Mouse (Mus musculus): ENCODE data around the gene Saysd1.
"Not testable (repeated sequence)": the region's sequence is repeated elsewhere in the genome, so short reads cannot be mapped to it uniquely, and the experiment has no call there.

Gene Saysd1

GRCm38 (mm10) chr14:20041836-20042235, 96.5 kb downstream of the Saysd1 start:
- in situ Hi-C loops (cut with MboI): no loop called here

GRCm38 (mm10) chr14:20040976-20041375, 97.4 kb downstream of the Saysd1 start:
- in situ Hi-C loops (cut with MboI): no loop called here

- in situ Hi-C loops (cut with MboI): no loop called here
Observed at GRCm38 (mm10) chr14:20039795-20040194, 98.5 kb downstream of the Saysd1 start.

GRCm38 (mm10) chr14:20032738-20033116, 105.6 kb downstream of the Saysd1 start:
- in situ Hi-C loops (cut with MboI): no loop called here

GRCm38 (mm10) chr14:20032016-20032737, 106.2 kb downstream of the Saysd1 start:
- in situ Hi-C loops (cut with MboI): no loop called here

GRCm38 (mm10) chr14:20029606-20030005, 108.7 kb downstream of the Saysd1 start:
- in situ Hi-C loops (cut with MboI): no loop called here

GRCm38 (mm10) chr14:20027475-20027874, 110.9 kb downstream of the Saysd1 start:
- in situ Hi-C loops (cut with MboI): not testable (repeated sequence)

Data from mature B cell (primary cell).